Mouse (Mus musculus) kidney, embryonic 16.5 days (tissue): ENCODE measurements at regions not wholly inside any gene's neighbourhood (a gene's known extent, or its start where the extent isn't known, plus 50 kb on each side); places are given as distances from the start of the nearest gene placed in this dataset.

Experiments
- ATAC-seq: fragments of 200-750 bp; cut with Nextera tagmentation; 2 replicates; pipeline ENCODE4 v1.8.0; 2017; ENCODE audit warnings: moderate TSS enrichment; ENCODE audit not compliant: low FRiP score, low TSS enrichment
- H3K27ac ChIP-seq: fragments of 300-500 bp; sonication (generic); 2 replicates; pipeline ENCODE4 v1.5.1; 2014; ENCODE audit warnings: low read length
- H3K27me3 ChIP-seq: fragments of 300-500 bp; sonication (generic); 2 replicates; pipeline ENCODE4 v1.6.1; 2014; ENCODE audit warnings: low read length, control low read depth, mixed read lengths; ENCODE audit not compliant: insufficient read depth
- H3K36me3 ChIP-seq: fragments of 300-500 bp; sonication (generic); 2 replicates; pipeline ENCODE4 v1.6.1; 2014; ENCODE audit warnings: low read length, control low read depth, mixed read lengths; ENCODE audit not compliant: insufficient read depth
- H3K4me1 ChIP-seq: fragments of 300-500 bp; sonication (generic); 2 replicates; pipeline ENCODE4 v1.6.1; 2014; ENCODE audit warnings: low read length, control low read depth, mixed read lengths; ENCODE audit not compliant: insufficient read depth
- H3K4me2 ChIP-seq: fragments of 300-500 bp; sonication (generic); replicated peaks from 2 replicates; pipeline ENCODE4 v1.6.1; 2014; ENCODE audit warnings: low read depth, low read length
- H3K4me3 ChIP-seq: fragments of 300-500 bp; sonication (generic); 2 replicates; pipeline ENCODE4 v1.5.1; 2014; ENCODE audit warnings: mild to moderate bottlenecking, low read length
- H3K9ac ChIP-seq: fragments of 300-500 bp; sonication (generic); replicated peaks from 2 replicates; pipeline ENCODE4 v1.6.1; 2014; ENCODE audit warnings: low read length
- H3K9me3 ChIP-seq: fragments of 300-500 bp; sonication (generic); 2 replicates; pipeline ENCODE4 v1.6.1; 2016; ENCODE audit warnings: low read length, control low read depth
- WGBS: fragments of 180-500 bp; shearing (Covaris S2); extraction: QIAGEN DNeasy Blood & Tissue Kit; methylation state at CpG from one replicate; pipeline ENCODE4 v1.1.7; 2014; 5-methylcytosine and 5-hydroxymethylcytosine counted together

DNA sequence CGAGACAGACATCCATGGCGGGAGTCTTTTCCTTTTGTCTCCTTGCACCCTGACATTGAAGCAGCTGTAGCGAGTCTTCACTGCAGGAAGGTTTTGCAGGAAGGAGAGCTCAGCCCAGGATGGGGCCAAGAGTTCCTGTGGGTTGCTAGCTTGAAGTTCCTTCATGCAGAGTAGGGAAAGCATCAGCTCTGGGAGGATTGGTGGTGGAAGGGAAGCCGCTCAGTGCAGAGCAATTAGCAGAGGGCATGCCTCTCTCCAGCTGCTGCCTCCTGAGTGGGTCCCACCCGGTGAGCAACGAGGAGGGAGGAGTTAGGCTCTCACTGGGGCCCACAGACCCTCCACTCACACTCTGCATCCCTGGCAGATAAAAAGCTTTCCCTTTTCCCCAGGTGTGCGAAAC, 298.9 kb downstream of the Slc4a3 start:
- H3K36me3 ChIP-seq, result no peaks in the 10 kb centered on the region
- H3K27ac ChIP-seq, result no peak overlapping the region
- H3K4me2 ChIP-seq, result no peak overlapping the region
- H3K4me3 ChIP-seq, result no peak overlapping the region
- 35% methylated on average over 7 of the region's 7 CpGs for WGBS
- no peaks in the 10 kb centered on the region for H3K9me3 ChIP-seq
- no peak for ATAC-seq
- H3K4me1 ChIP-seq, result peaks cover 8% of the 10 kb centered on the region; the same call in 1 of the 2 replicates
- no peak overlapping the region for H3K9ac ChIP-seq
- H3K27me3 ChIP-seq, result no peaks in the 10 kb centered on the region

DNA sequence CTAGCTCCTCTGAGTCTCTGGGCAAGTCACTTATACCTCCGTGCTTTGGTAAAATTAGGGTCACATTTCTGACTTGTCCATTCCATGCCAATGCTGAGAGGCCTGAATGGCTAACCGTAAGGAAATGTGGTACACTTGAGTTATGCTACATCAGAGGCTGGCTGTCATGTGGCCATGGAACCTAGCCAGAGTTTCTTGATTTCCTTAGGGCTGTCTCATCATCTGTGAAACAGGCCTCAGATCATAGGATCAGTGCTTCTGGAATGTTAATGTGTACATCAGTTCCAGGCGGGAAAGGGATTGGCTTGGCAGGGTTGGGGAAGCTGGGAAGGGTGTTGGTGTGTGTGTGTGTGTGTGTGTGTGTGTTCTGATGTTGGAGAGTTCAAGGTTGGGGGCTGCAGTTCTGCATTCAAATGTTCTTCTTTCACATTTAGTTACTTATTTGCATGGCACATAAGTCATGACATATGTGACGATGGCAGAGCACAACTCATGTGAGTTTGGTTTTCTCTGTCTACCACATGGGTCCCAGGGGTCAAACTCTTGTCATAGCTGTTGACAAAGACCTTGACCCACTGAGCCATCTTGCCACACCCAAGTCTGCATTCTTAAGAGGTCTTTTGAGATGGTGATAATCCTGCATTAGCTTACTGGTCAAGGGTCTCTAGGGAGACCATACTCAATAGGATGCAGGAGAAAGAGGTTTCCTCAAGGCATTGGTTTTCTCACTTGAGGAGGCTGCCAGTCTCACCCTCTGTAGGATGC, 299.9 kb downstream of the Slc4a3 start:
- no peaks in the 10 kb centered on the region for H3K36me3 ChIP-seq
- no peak overlapping the region for H3K4me2 ChIP-seq
- no peaks in the 10 kb centered on the region for H3K27me3 ChIP-seq
- no peak for ATAC-seq
- no peak overlapping the region for H3K4me3 ChIP-seq
- WGBS, result 84% methylated on average over 4 of the region's 4 CpGs
- H3K9ac ChIP-seq, result no peak overlapping the region
- H3K27ac ChIP-seq, result no peak overlapping the region
- peaks cover 8% of the 10 kb centered on the region; the same call in 1 of the 2 replicates for H3K4me1 ChIP-seq
- H3K9me3 ChIP-seq, result no peaks in the 10 kb centered on the region

DNA sequence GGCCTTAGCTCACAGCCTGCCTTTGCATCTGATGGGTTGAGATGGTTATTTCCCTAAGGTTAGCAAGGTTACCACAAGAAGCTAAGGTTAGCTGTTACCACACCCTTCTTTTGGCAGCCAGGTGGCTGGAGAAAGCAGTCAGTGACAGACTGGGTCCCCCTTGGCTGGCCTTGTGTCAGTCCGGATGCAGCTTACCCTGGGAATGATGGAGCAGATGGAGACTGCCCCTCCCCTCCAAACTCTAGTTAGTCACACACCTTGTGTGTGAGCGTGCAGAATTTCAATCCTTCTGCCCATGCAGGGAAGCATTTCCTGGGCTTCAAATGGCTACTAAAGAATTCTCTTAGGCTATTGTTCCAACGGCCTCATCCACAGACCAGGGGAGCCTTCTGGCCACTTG, 301.6 kb downstream of the Slc4a3 start:
- 72% methylated on average over 3 of the region's 3 CpGs for WGBS
- H3K36me3 ChIP-seq, result no peaks in the 10 kb centered on the region
- H3K9ac ChIP-seq, result no peak overlapping the region
- H3K9me3 ChIP-seq, result no peaks in the 10 kb centered on the region
- H3K27me3 ChIP-seq, result no peaks in the 10 kb centered on the region
- H3K4me1 ChIP-seq, result peaks cover 8% of the 10 kb centered on the region; the same call in 1 of the 2 replicates
- H3K4me2 ChIP-seq, result no peak overlapping the region
- no peak overlapping the region for H3K4me3 ChIP-seq
- H3K27ac ChIP-seq, result no peak overlapping the region
- no peak for ATAC-seq

DNA sequence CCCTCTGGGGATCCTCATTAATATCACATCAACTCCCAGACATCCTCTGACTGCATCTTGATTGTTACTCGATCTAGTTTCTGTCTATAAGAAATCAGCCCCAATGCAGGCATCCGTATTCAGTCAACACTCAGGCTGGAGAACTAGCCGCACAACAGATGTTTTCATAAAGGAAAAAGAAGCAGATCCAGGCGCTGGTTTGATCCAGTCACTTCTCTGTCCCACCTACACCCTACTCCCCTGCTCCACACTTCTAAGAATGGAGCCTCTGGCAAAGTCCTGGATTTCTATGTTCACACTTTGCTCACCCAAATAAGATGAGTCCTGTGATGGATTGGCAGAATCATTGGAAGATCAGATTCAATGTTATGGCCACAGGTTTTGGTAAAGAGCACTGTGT, 302.4 kb downstream of the Slc4a3 start:
- ATAC-seq, result no peak
- Histone ChIP-seq H3K36me3 (no peaks in the 10 kb centered on the region), H3K4me1 (peaks cover 8% of the 10 kb centered on the region; the same call in 1 of the 2 replicates), H3K9ac (no peak overlapping the region), H3K4me3 (no peak overlapping the region), H3K9me3 (no peaks in the 10 kb centered on the region), H3K27ac (no peak overlapping the region), H3K27me3 (no peaks in the 10 kb centered on the region), H3K4me2 (no peak overlapping the region)
- 86% methylated on average over 4 of the region's 4 CpGs for WGBS

DNA sequence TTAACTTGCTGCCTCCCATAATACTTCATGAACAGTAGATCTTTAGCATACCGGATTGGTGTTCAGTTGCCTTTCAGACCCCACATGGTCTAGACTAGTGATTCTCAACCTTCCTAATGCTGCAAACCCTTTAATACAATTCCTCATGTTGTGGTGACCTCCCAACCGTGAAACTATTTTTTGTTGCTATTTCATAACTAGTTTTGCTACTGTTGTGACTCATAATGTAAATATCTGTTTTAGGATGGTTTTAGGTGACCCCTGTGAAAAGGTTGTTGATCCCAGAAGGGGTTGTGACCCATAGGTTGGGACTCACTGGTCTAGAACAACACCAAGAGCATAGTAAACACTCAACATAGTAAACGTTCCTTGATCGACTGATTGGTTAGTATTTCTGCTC, 304.1 kb downstream of the Slc4a3 start:
- Histone ChIP-seq H3K4me1 (no peaks in the 10 kb centered on the region), H3K4me3 (no peak overlapping the region), H3K36me3 (no peaks in the 10 kb centered on the region), H3K9ac (no peak overlapping the region), H3K27ac (no peak overlapping the region), H3K27me3 (no peaks in the 10 kb centered on the region), H3K4me2 (no peak overlapping the region), H3K9me3 (no peaks in the 10 kb centered on the region)
- ATAC-seq, result no peak
- 88% methylated on average over 4 of the region's 4 CpGs for WGBS

DNA sequence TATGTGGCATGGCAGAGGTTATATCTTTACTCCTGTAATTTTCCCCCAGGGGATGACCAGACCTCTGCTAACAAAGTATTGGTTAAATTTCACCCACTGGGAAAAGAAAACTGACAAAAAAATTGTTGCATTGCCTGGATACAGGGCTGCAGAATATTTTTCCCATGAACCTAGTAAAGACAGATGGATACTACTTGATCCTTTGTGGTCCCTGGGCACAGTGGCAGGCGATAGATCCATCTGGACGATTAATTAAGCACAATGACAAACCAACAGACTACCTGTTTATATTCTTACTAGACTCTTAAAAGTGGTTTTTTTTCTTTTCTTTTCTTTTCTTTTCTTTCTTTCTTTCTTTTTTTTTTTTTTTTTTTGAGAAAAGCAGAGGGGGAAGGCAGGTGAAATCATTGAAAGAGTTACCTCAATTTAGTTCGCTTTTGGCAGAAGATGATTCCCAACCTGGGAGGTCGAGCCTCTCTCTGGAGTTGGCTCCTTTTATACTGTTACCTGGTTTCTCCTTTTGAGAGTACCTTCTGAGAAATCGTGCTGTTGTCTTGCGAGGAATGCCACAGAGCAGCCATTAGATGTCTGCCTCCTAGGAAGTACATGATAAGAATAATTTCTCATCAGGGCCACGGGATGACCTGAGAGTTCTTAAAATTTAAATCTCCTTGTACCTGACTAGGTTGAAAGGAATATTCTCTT, 312.6 kb downstream of the Slc4a3 start:
- Histone ChIP-seq H3K4me2 (no peak overlapping the region), H3K27me3 (no peaks in the 10 kb centered on the region), H3K4me1 (no peaks in the 10 kb centered on the region), H3K9ac (no peak overlapping the region), H3K27ac (no peak overlapping the region), H3K9me3 (no peaks in the 10 kb centered on the region), H3K4me3 (no peak overlapping the region), H3K36me3 (no peaks in the 10 kb centered on the region)
- ATAC-seq, result no peak
- 82% methylated on average over 7 of the region's 7 CpGs for WGBS

DNA sequence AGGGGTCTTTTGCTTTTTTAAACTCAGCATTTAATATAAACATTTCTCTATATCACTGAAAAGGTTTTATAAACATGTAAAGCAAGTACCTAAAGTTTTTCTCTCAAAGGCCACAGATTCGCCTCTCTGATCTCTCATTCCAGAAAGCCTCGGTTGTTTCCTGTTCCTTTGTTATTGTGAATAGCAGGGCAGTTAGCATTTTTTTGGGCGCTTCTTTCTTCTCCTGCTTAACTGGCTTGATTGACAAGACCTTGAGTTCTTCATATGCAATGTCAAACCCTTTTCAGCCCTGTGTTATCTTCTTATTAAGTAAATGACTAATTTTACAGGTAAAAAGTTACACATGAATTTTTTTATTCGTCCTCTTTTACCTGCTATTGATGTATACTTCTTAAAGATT, 316.7 kb downstream of the Slc4a3 start:
- no peak overlapping the region for H3K4me3 ChIP-seq
- 67% methylated on average over 4 of the region's 4 CpGs for WGBS
- no peaks in the 10 kb centered on the region for H3K4me1 ChIP-seq
- no peaks in the 10 kb centered on the region for H3K27me3 ChIP-seq
- H3K9ac ChIP-seq, result no peak overlapping the region
- H3K9me3 ChIP-seq, result no peaks in the 10 kb centered on the region
- ATAC-seq, result no peak
- no peak overlapping the region for H3K27ac ChIP-seq
- no peaks in the 10 kb centered on the region for H3K36me3 ChIP-seq
- no peak overlapping the region for H3K4me2 ChIP-seq

DNA sequence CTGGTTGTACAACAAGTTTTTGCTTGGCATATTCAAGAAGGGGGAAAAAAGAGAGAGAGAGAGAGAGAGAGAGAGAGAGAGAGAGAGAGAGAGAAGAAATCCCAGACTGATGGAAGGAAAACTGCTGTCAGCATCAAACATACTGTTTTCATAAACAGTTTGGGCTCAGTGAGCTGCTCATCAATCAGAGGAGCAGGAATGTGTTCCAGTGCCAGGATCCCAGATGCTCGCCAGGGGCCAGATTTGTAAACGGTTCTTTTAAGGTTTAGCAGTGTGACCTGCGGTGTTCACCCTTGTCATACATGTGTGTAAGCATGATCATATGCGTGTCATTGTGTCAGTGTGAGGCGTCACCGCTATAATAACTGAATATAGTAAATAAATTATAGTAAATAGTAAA, 320.5 kb downstream of the Slc4a3 start:
- 73% methylated on average over 6 of the region's 6 CpGs for WGBS
- Histone ChIP-seq H3K4me2 (no peak overlapping the region), H3K27me3 (no peaks in the 10 kb centered on the region), H3K27ac (no peak overlapping the region), H3K9ac (no peak overlapping the region), H3K4me1 (no peaks in the 10 kb centered on the region), H3K9me3 (no peaks in the 10 kb centered on the region), H3K4me3 (no peak overlapping the region), H3K36me3 (no peaks in the 10 kb centered on the region)
- ATAC-seq, result no peak

DNA sequence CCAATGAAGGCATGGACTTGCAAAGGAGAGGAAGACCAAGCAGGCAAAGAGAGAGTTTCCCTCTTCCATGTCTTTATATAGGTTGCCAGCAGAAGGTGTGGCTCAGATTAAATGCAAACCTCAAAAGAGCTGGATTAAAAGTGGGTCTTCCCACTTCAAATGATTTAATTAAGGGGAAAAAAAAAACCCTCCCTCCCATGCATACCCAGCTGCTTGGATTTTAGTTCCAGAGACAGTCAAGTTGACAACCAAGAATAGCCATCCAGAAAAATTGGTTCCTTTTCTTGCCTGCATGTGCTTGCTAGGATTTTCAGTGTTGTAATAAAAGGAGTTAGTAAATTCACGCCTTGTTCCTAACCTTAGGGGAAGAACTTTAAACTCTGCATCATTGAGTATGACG, 323.3 kb downstream of the Slc4a3 start:
- 72% methylated on average over 2 of the region's 2 CpGs for WGBS
- Histone ChIP-seq H3K4me3 (no peak overlapping the region), H3K9me3 (no peaks in the 10 kb centered on the region), H3K27me3 (no peaks in the 10 kb centered on the region), H3K27ac (no peak overlapping the region), H3K4me1 (no peaks in the 10 kb centered on the region), H3K36me3 (no peaks in the 10 kb centered on the region), H3K9ac (no peak overlapping the region), H3K4me2 (no peak overlapping the region)
- ATAC-seq, result no peak

DNA sequence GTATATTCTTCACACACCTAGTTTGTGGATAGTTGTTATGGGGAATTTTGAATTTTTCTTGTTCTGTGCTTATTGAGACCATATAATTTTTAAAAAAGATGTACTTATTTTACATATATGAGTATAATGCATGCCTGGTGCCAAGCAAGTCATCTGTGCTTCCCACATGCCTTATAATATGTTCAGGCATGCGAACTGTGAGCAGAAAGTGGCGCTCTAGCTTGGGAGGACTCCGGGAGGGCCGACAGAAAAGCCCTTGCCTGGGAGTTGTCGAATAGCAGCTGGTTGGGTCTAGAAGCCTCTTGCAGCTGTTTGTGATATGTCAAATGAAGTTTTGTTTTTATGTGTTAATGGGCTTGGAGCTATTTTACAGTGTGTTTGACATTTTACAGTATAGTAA, 323.8 kb downstream of the Slc4a3 start:
- no peak overlapping the region for H3K4me3 ChIP-seq
- 63% methylated on average over 5 of the region's 5 CpGs for WGBS
- no peak overlapping the region for H3K27ac ChIP-seq
- H3K4me1 ChIP-seq, result no peaks in the 10 kb centered on the region
- no peaks in the 10 kb centered on the region for H3K27me3 ChIP-seq
- H3K9me3 ChIP-seq, result no peaks in the 10 kb centered on the region
- no peak for ATAC-seq
- H3K36me3 ChIP-seq, result no peaks in the 10 kb centered on the region
- H3K4me2 ChIP-seq, result no peak overlapping the region
- no peak overlapping the region for H3K9ac ChIP-seq
